Mouse (Mus musculus) gastrocnemius, postnatal 25 days (tissue): Measurements from ENCODE around the gene Hspb7. TPM values are rescaled to one million over a fixed set of nuclear protein-coding genes. Genes with fewer than 3 reads are reported as not detected.

Experiments
- DNase-seq: peaks from one replicate; pipeline ENCODE4 v3.0.0; 2022
- total RNA-seq, 2 experiments: library from RNA; stranded (reverse); gene quantifications; 1 replicate in 1 of 2; 2 replicates in 1 of 2; pipeline ENCODE4 v1.2.3; 2021

Hspb7 gene
- total RNA-seq, 2 experiments from 2014 or later = 347 to 1,168 TPM

- DNase-seq = peak; percentile 87
Observed at GRCm38 (mm10) chr4:141444451-141445327, 24.1 kb downstream of the Hspb7 start, which contains the start of gene Zbtb17. TSS of gene Zbtb17 (plus strand) at chr4:141444654.

- DNase-seq = no peak
Observed at GRCm38 (mm10) chr4:141445328-141445720, 24.7 kb downstream of the Hspb7 start.

DNA sequence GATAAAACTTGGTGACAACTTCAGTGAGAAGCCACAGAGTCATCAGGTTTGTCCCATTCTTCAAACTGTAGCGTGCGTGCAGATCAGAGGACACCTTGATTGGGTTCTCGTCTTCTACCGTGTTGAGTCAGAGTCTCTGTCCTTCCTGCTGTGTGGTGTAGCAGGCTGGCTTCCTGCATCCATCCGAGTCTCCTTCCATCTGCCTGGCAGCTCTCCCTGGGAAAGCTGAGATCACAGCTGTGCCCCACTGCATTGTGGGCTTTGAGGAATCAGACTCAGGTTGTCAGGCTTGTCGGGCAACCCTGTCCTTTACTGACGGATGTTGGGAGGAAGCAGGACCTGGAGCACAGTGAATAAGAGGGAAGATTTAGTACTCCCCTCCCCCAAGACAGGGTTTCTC is 25.6 kb downstream of the Hspb7 start:
- no peak for DNase-seq

DNA sequence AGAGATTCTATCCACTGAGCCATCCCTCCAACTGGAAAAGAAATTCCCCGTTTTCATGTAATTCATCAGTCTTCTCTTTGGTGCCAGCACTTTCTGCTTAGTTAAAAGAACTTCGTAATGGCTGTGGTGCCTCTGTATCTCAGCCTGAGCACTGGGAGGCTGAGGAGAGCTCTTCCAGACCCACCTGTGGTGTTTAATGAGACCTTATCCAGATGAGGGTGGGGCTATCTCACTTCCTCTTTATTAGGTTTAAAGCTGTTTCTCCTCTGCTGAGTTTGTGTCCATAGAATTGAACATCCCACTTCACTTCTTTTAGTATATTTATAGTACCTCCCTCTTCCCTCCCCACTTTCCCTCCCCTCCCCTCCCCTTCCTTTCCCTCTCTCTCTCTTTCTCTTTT is 30.7 kb downstream of the Hspb7 start:
- DNase-seq = no peak

DNA sequence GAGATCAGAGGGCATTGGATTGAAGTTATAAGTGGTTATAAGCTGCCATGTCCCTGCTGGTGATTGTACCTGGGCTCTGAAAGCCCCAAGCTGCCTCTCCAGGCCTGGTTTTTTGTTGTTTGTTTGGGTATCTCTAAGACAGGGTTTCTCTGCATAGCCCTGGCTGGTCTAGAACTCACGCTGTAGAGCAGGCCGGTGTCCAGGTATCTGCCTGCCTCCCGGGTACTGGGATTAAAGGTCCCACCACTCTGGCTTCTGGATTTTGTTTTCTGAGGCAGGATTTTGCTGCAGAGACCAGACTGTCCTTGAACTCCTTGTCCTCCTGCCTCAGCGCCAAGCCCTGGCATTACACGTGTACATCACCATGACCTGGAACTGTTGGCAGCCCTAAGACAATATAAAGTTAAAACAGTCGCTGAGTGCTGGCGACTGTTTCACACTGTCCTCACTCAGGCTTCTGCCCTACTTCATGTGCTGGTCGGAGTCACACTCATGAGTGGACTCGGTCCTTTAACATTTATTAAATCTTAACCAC is 31.4 kb downstream of the Hspb7 start:
- no peak for DNase-seq

DNA sequence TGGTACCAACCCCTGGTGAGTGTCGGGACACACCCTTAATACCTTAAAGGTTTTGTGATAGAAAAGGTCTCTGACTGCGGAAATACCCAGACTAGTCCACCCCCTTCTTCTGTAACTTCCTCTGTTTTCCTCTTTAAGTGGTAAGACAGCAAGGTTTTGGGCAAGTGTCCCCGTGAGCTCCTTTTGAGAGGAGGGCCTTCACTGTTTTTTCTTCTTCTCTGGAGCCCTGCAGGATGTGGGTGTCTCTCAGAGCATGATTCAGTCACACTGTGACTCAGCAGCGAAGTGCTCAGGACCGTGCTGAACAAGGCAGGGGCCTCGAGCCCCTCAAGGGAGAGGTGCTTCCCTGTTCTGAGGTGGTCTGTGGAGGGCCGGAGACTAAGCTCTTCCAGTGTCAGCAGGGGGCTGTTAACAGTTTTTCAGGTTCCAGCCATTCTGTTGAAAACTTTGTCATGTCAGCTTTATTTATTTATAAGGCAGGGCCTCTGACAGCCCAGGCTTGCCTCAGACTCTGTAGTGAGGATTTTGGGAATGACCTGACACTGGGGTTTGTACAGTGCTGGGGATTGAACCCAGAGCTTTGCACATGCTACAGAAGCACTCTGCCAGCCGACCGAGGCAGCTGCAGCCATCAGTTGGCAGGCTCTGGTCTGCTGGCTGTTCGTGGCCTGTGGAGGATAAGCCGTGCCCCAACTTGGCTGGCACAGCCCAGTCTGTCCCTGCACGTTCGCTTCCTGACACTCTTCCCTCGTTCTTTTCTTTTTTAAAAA is 34.2 kb downstream of the Hspb7 start:
- DNase-seq = no peak

- DNase-seq = no peak
Observed at GRCm38 (mm10) chr4:141455526-141455925, 34.9 kb downstream of the Hspb7 start.

DNA sequence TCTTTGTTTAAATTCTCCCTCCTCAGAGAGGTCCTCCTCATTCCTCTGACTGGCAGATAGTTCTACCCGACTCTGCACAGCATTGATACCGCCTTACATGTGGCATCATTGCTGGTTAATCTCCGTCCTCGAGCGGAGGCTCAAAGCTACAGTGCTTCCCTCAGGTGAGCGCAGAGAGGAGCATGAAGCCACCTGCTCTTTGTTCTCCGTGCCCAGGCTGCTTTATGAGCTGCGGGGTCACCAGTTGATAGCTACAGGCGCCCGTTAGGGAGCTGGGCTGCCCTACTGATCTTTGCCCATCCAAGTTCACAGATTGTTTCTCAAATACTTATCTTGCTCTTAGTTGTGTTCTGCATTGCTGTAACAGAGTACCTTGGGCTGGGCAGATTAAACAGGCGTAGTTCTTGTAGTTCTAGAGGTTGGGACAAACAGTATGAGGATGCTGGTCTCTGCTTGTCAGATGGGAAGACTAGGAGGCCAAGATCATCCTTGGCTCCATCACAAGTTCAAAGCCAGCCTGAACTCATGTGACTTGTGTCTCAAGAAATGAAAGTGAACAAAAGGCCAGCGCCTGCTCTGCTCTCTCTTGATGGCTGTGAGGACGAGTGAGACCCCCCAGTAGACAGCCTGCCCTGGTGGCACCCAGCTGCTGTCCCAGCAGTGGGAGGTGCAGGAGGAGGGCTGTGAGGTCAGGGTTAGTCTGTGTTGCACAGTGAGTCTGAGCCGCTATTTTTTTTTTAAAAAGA is 35.8 kb downstream of the Hspb7 start:
- no peak for DNase-seq

GRCm38 (mm10) chr4:141458236-141458635 is 37.7 kb downstream of the Hspb7 start:
- peak; percentile 82 for DNase-seq

DNA sequence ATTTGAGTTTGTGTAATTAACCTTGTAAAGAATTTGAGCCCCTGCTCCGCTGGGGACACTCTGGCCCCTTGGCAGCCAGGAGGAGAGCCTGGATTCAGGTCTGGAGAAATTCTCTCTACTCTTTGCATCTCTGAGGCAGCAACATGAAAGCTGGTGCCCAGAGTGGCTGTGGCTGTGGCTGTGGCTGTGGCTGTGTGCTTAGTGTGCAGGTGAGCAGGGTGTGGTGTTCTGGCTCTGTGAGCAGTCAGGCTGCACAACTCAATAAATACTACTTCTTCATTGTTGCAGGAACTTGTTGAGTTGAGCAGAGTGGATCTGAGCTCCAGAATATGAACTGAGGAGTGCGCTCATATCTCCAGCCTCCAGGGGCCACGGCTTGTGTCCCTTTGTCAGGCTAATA is 38.3 kb downstream of the Hspb7 start:
- no peak for DNase-seq

- DNase-seq = no peak
Observed at GRCm38 (mm10) chr4:141459766-141460165, 39.2 kb downstream of the Hspb7 start.

DNA sequence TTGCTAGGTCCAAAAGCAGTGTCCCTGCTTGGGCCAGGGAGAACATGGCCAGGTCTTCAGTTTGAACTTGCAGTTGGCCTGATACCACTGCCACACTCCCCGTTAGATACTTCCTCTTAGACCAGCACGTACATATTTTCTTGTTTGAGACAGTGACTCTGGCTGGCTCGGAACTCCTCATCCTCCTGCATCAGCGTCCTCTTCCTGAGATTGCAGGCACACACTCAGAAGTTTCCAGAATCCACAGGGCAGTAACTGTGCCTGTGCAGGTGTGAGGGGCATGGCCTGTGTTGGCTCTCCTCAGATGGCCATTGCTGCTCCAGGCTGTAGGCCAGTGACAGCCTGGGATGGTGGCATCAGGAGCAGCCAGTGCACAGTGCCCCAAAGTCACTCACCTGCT is 39.9 kb downstream of the Hspb7 start:
- no peak for DNase-seq

- no peak for DNase-seq
Observed at GRCm38 (mm10) chr4:141461088-141461487, 40.5 kb downstream of the Hspb7 start.

- DNase-seq = no peak
Observed at GRCm38 (mm10) chr4:141461576-141461975, 41.0 kb downstream of the Hspb7 start.

DNA sequence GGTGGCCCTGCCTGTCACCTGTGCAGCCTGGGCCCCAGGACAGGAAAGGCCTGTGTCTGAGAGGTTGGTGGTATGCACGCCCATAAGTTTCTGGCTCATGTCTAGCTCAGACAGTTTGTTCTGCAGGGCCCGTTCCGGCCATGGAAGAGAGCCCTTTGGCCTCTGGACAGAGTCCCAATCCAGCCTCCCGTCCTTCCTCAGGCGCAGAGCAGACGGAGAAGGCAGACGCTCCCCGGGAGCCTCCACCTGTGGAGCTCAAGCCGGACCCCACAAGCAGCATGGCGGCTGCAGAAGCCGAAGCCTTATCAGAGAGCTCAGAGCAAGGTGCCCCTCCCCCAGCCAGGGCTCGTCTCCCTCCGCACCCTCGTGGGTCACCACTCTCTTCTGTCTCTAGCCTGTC is 42.9 kb downstream of the Hspb7 start:
- no peak for DNase-seq

- DNase-seq = no peak
Observed at GRCm38 (mm10) chr4:141464722-141465121, 44.1 kb downstream of the Hspb7 start.

- DNase-seq = no peak
Observed at GRCm38 (mm10) chr4:141465512-141466288, 45.1 kb downstream of the Hspb7 start.

- DNase-seq = no peak
Observed at GRCm38 (mm10) chr4:141466289-141466795, 45.8 kb downstream of the Hspb7 start.

DNA sequence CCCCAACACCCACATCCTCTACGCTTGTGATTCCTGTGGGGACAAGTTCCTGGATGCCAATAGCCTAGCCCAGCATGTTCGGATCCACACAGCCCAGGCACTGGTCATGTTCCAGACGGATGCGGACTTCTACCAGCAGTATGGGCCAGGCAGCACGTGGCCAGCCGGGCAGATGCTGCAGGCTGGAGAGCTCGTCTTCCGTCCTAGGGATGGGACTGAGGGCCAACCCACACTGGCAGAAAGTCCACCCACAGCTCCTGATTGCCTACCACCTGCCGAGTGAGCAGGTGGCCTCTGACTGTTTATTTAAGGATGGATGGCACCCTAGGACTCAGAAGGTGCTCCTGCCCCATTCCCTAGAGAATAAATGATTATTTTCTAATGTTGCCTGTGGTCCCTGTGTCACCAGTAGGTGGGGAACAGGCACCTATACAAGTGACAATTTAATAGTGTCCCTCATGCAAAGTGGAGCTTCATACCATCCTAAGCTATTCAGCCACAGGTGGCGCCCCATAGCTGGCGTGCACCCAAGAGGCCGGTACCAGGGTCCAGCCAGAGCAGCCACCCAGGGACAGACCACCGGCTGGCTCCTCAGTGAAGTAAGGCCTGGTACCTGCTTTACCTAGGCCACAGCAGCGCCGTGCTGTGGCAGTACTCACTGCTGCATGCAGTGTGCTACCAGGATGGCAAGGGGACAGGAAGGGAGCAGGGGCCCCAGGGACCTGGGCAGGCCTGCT is 46.4 kb downstream of the Hspb7 start:
- DNase-seq = no peak

- DNase-seq = no peak
Observed at GRCm38 (mm10) chr4:141467581-141467927, 47.0 kb downstream of the Hspb7 start.

GRCm38 (mm10) chr4:141468576-141468975 is 48.0 kb downstream of the Hspb7 start:
- no peak for DNase-seq
